Mouse (Mus musculus): ENCODE measurements around the gene Urb2. TPM values are rescaled to one million over a fixed set of nuclear protein-coding genes. Genes with fewer than 3 reads are reported as not detected.

The Urb2 gene
- polyA plus RNA-seq, 1 experiment from 2014 or later: 3.8 TPM

GRCm38 (mm10) chr8:124083611-124084010 is 62.3 kb downstream of the Urb2 start:
- Histone ChIP-seq H3K4me2 (replicated peaks) (no peak overlapping the region), H3K27me3 (no peaks in the 10 kb centered on the region), H3K27ac (replicated peaks) (no peak overlapping the region), H3K9me3 (no peaks in the 10 kb centered on the region), H3K4me1 (no peaks in the 10 kb centered on the region), H3K4me3 (no peak overlapping the region), H3K36me3 (no peaks in the 10 kb centered on the region), H3K9ac (replicated peaks) (no peak overlapping the region)
- WGBS: 80% methylated on average over 7 of the region's 7 CpGs
- ATAC-seq (replicated peaks): no peak

- Histone ChIP-seq H3K9me3 (no peaks in the 10 kb centered on the region), H3K4me1 (no peaks in the 10 kb centered on the region), H3K27ac (replicated peaks) (no peak overlapping the region), H3K36me3 (no peaks in the 10 kb centered on the region), H3K4me3 (no peak overlapping the region), H3K9ac (replicated peaks) (no peak overlapping the region), H3K27me3 (no peaks in the 10 kb centered on the region), H3K4me2 (replicated peaks) (no peak overlapping the region)
- WGBS: 71% methylated on average over 4 of the region's 4 CpGs
- ATAC-seq (replicated peaks): no peak
Measured at GRCm38 (mm10) chr8:124085668-124086067, 64.4 kb downstream of the Urb2 start.

DNA sequence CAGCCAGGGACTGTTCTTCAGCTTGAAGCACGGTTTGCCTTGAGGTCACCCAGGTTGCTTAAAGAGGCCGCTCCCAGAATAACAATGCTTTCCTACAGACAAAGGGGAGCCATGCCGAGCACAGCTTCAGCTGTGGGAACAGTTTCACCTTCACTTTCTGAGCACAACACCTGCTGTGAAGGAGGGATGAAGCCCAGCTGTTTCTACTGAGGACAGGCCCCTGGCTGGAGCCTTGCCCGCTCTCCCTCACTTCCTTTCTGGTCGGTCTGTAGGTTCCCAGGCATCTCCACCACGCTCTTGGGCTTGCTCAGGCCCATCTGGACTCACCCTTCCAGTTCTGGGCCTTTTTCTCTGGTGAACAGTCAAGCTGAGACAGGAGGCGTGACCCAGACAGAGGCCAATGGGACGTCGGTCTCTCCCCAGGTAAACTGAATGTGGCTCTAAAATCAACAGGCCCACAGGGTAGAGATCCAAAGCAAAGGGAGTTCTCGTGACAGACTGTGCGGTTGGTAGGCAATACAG is 66.8 kb downstream of the Urb2 start:
- 45% methylated on average over 11 of the region's 11 CpGs for WGBS
- Histone ChIP-seq H3K27me3 (no peaks in the 10 kb centered on the region), H3K9ac (replicated peaks) (no peak overlapping the region), H3K4me1 (no peaks in the 10 kb centered on the region), H3K27ac (replicated peaks) (no peak overlapping the region), H3K9me3 (no peaks in the 10 kb centered on the region), H3K4me3 (no peak overlapping the region), H3K4me2 (replicated peaks) (no peak overlapping the region), H3K36me3 (no peaks in the 10 kb centered on the region)
- no peak for ATAC-seq (replicated peaks)

DNA sequence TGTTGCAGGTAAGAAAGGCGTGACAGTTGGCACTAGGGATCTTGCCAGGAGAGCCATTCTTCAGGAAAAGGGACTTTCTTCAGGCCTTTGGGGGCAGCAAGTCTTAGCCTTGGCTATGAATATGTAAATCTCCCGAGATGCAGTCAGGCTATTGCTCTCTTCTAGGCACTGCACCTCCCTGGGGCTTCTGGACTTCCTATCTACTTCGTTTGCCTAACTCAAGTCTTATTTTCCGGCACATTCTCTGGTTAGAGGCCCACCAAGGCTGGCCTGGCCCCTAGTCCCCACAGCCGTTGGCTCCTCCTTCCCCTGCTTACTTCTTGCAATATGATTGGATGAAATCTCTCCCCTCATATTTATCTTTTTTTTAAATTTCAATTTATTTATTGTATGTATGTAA is 67.7 kb downstream of the Urb2 start:
- Histone ChIP-seq H3K9me3 (no peaks in the 10 kb centered on the region), H3K4me2 (replicated peaks) (no peak overlapping the region), H3K4me1 (no peaks in the 10 kb centered on the region), H3K4me3 (no peak overlapping the region), H3K9ac (replicated peaks) (no peak overlapping the region), H3K27ac (replicated peaks) (no peak overlapping the region), H3K27me3 (no peaks in the 10 kb centered on the region), H3K36me3 (no peaks in the 10 kb centered on the region)
- ATAC-seq (replicated peaks): no peak
- WGBS: 83% methylated on average over 5 of the region's 5 CpGs

GRCm38 (mm10) chr8:124090473-124090872 is 69.2 kb downstream of the Urb2 start:
- no peak for ATAC-seq (replicated peaks)
- WGBS: 91% methylated on average over 5 of the region's 5 CpGs
- no peak overlapping the region for H3K4me2 ChIP-seq (replicated peaks)
- no peaks in the 10 kb centered on the region for H3K36me3 ChIP-seq
- H3K9ac ChIP-seq (replicated peaks): no peak overlapping the region
- H3K27ac ChIP-seq (replicated peaks): no peak overlapping the region
- no peaks in the 10 kb centered on the region for H3K27me3 ChIP-seq
- no peaks in the 10 kb centered on the region for H3K4me1 ChIP-seq
- no peak overlapping the region for H3K4me3 ChIP-seq
- H3K9me3 ChIP-seq: no peaks in the 10 kb centered on the region

MicroRNAs encoded within 50 kb of the gene (microRNA counts, 519-probe panel; counts per million panel counts)
- 2,502 counts per million, percentile 53 among the panel's probes with 10 or more counts for microRNA mmu-miR-1967

Small RNA genes lying within 50 kb of the gene (microRNA-seq; reads per million reads assigned to microRNA genes)
- not detected for gene Mir1967

Other genes with a start within 250 kb of the Urb2 start
- 78.2 and 78.5 TPM in 2 replicates for gene Rab4a, start 215.5 kb upstream of the Urb2 start, polyA plus RNA-seq (2015; fragmentation: Nextera tagmentation; extraction: Ambion mirVana)
- gene Ccsap, start 161.3 kb upstream of the Urb2 start, polyA plus RNA-seq (2015; fragmentation: Nextera tagmentation; extraction: Ambion mirVana): 8.2 and 8.3 TPM in 2 replicates
- gene Acta1, start 126.8 kb upstream of the Urb2 start, polyA plus RNA-seq (2015; fragmentation: Nextera tagmentation; extraction: Ambion mirVana): 3.8 and 7.0 TPM in 2 replicates
- gene Nup133, start 72.2 kb upstream of the Urb2 start, polyA plus RNA-seq (2015; fragmentation: Nextera tagmentation; extraction: Ambion mirVana): 31.9 and 33.4 TPM in 2 replicates
- gene Abcb10, start 38.4 kb upstream of the Urb2 start, polyA plus RNA-seq (2015; fragmentation: Nextera tagmentation; extraction: Ambion mirVana): 10.6 and 10.7 TPM in 2 replicates
- 30.5 and 31.4 TPM in 2 replicates for gene Taf5l, start 111 bp upstream of the Urb2 start, polyA plus RNA-seq (2015; fragmentation: Nextera tagmentation; extraction: Ambion mirVana)
- 54.2 and 56.3 TPM in 2 replicates for gene Galnt2, start 209.9 kb downstream of the Urb2 start, polyA plus RNA-seq (2015; fragmentation: Nextera tagmentation; extraction: Ambion mirVana)

Data from forebrain, embryonic 15.5 days (tissue).